Mouse (Mus musculus) midbrain, embryonic 12.5 days (tissue): Measurements from ENCODE around the gene Cmah. TPM values are rescaled to one million over a fixed set of nuclear protein-coding genes. Genes with fewer than 3 reads are reported as not detected.
A peak's percentile ranks its signal among the peaks of the same experiment; 100 is the strongest.

Experiments used
- ATAC-seq: fragments of 200-750 bp; cut with Nextera tagmentation; 2 replicates; pipeline ENCODE4 v1.8.0; 2017; ENCODE audit warnings: low read depth, moderate TSS enrichment, moderate library complexity; ENCODE audit not compliant: low FRiP score
- H3K27ac ChIP-seq: fragments of 300-500 bp; sonication (generic); replicated peaks from 2 replicates; pipeline ENCODE4 v1.5.1; 2016; ENCODE audit warnings: mild to moderate bottlenecking
- H3K27me3 ChIP-seq: fragments of 300-500 bp; sonication (generic); 2 replicates; pipeline ENCODE4 v1.6.1; 2016; ENCODE audit warnings: mild to moderate bottlenecking
- H3K36me3 ChIP-seq: fragments of 300-500 bp; sonication (generic); 2 replicates; pipeline ENCODE4 v1.6.1; 2016
- H3K4me1 ChIP-seq: fragments of 300-500 bp; sonication (generic); 2 replicates; pipeline ENCODE4 v1.6.1; 2016
- H3K4me2 ChIP-seq: fragments of 300-500 bp; sonication (generic); replicated peaks from 2 replicates; pipeline ENCODE4 v1.6.1; 2016; ENCODE audit warnings: mild to moderate bottlenecking, moderate library complexity
- H3K4me3 ChIP-seq: fragments of 300-500 bp; sonication (generic); 2 replicates; pipeline ENCODE4 v1.5.1; 2016; ENCODE audit warnings: mild to moderate bottlenecking
- H3K9ac ChIP-seq: fragments of 300-500 bp; sonication (generic); replicated peaks from 2 replicates; pipeline ENCODE4 v1.6.1; 2016; ENCODE audit warnings: mild to moderate bottlenecking, moderate library complexity
- H3K9me3 ChIP-seq: fragments of 300-500 bp; sonication (generic); 2 replicates; pipeline ENCODE4 v1.6.1; 2016; ENCODE audit warnings: mild to moderate bottlenecking
- WGBS: fragments of 180-500 bp; shearing (Covaris S2); methylation state at CpG from one replicate; pipeline ENCODE4 v1.1.7; 2016; 5-methylcytosine and 5-hydroxymethylcytosine counted together
- polyA plus RNA-seq: library from polyadenylated mRNA; unstranded; fragments of >200 nt; fragmentation: Nextera tagmentation; extraction: Ambion mirVana; gene quantifications from 2 replicates; pipeline ENCODE4 v1.2.1, GENCODE M21; 2016

Gene Cmah
- 0.36 and 0.42 TPM in 2 replicates for polyA plus RNA-seq

- ATAC-seq, result no peak
- 86% methylated on average over 5 of the region's 5 CpGs for WGBS
- H3K27me3 ChIP-seq, result no peaks in the 10 kb centered on the region
- H3K36me3 ChIP-seq, result no peaks in the 10 kb centered on the region
- H3K4me1 ChIP-seq, result no peaks in the 10 kb centered on the region
- no peaks in the 10 kb centered on the region for H3K9me3 ChIP-seq
- no peak within 1 kb of the TSS for H3K27ac ChIP-seq
- H3K9ac ChIP-seq, result no peak within 1 kb of the TSS
- H3K4me2 ChIP-seq, result no peak within 1 kb of the TSS
- no peak within 1 kb of the TSS for H3K4me3 ChIP-seq
Observed at GRCm38 (mm10) chr13:24327201-24327600, at the start of gene Cmah. Gene Cmah, plus strand, starts transcription at chr13:24327404.

GRCm38 (mm10) chr13:24279407-24279761, 47.8 kb upstream of the Cmah start:
- Histone ChIP-seq H3K27me3 (peaks cover 24% of the 10 kb centered on the region), H3K4me3 (peak overlapping the region; percentile 69), H3K9ac (no peak overlapping the region; the same call in 1 of the 2 replicates), H3K4me1 (peaks cover 15% of the 10 kb centered on the region), H3K27ac (no peak overlapping the region), H3K9me3 (no peaks in the 10 kb centered on the region), H3K4me2 (peak overlapping the region; percentile 96), H3K36me3 (no peaks in the 10 kb centered on the region)
- 52% methylated on average over 11 of the region's 11 CpGs for WGBS
- ATAC-seq, result no peak

- Histone ChIP-seq H3K36me3 (no peaks in the 10 kb centered on the region), H3K27me3 (peaks cover 24% of the 10 kb centered on the region), H3K4me3 (peak overlapping the region; percentile 69), H3K4me1 (peaks cover 15% of the 10 kb centered on the region), H3K4me2 (peak overlapping the region; percentile 96), H3K9me3 (no peaks in the 10 kb centered on the region), H3K27ac (no peak overlapping the region), H3K9ac (peak overlapping the region; percentile 83)
- no peak; the same call in 1 of the 2 replicates for ATAC-seq
- WGBS, result 1% methylated on average over 20 of the region's 21 CpGs
Observed at GRCm38 (mm10) chr13:24279762-24280438, 47.3 kb upstream of the Cmah start.

GRCm38 (mm10) chr13:24280439-24281431, 46.5 kb upstream of the Cmah start, which contains the start of gene Carmil1:
Gene Carmil1, minus strand, starts transcription at chr13:24280795.
- ATAC-seq, result peak; percentile 97
- Histone ChIP-seq H3K4me1 (peaks cover 15% of the 10 kb centered on the region), H3K27ac (peak within 1 kb of the TSS; percentile 91), H3K9ac (peak within 1 kb of the TSS; percentile 83), H3K27me3 (peaks cover 24% of the 10 kb centered on the region), H3K36me3 (no peaks in the 10 kb centered on the region), H3K4me2 (peak within 1 kb of the TSS; percentile 96), H3K4me3 (peak within 1 kb of the TSS; percentile 69), H3K9me3 (no peaks in the 10 kb centered on the region)
- WGBS, result under 1% methylated on average over 86 of the region's 96 CpGs

- H3K27me3 ChIP-seq, result no peaks in the 10 kb centered on the region
- H3K4me3 ChIP-seq, result no peak overlapping the region
- 97% methylated on average over 2 of the region's 2 CpGs for WGBS
- no peaks in the 10 kb centered on the region for H3K36me3 ChIP-seq
- H3K4me1 ChIP-seq, result no peaks in the 10 kb centered on the region
- H3K27ac ChIP-seq, result no peak overlapping the region
- H3K9me3 ChIP-seq, result no peaks in the 10 kb centered on the region
- no peak overlapping the region for H3K9ac ChIP-seq
- no peak overlapping the region for H3K4me2 ChIP-seq
- ATAC-seq, result no peak
Observed at GRCm38 (mm10) chr13:24287381-24287780, 39.8 kb upstream of the Cmah start.

- H3K27me3 ChIP-seq, result no peaks in the 10 kb centered on the region
- 19% methylated on average over 4 of the region's 4 CpGs for WGBS
Observed at GRCm38 (mm10) chr13:24297252-24297651, 30.0 kb upstream of the Cmah start.

GRCm38 (mm10) chr13:24305486-24305885, 21.7 kb upstream of the Cmah start:
- WGBS, result 76% methylated on average over 4 of the region's 4 CpGs
- Histone ChIP-seq H3K4me1 (no peaks in the 10 kb centered on the region), H3K27me3 (no peaks in the 10 kb centered on the region), H3K27ac (no peak overlapping the region), H3K9ac (no peak overlapping the region), H3K4me2 (no peak overlapping the region), H3K9me3 (no peaks in the 10 kb centered on the region), H3K4me3 (no peak overlapping the region), H3K36me3 (no peaks in the 10 kb centered on the region)
- no peak for ATAC-seq

More at GRCm38 (mm10) chr13:24297252-24297651, 30.0 kb upstream of the Cmah start:
- Histone ChIP-seq H3K4me1 (no peaks in the 10 kb centered on the region; the same call in 1 of the 2 replicates), H3K9me3 (no peaks in the 10 kb centered on the region), H3K4me3 (no peak overlapping the region), H3K9ac (no peak overlapping the region), H3K27ac (no peak overlapping the region), H3K4me2 (no peak overlapping the region), H3K36me3 (no peaks in the 10 kb centered on the region)
- ATAC-seq, result 0 out of 2 replicates have a peak, but pooled peaks have one; percentile 34

GRCm38 (mm10) chr13:24306248-24306647, 21.0 kb upstream of the Cmah start:
- Histone ChIP-seq H3K9me3 (no peaks in the 10 kb centered on the region), H3K36me3 (no peaks in the 10 kb centered on the region), H3K4me3 (no peak overlapping the region), H3K4me2 (no peak overlapping the region), H3K4me1 (no peaks in the 10 kb centered on the region), H3K9ac (no peak overlapping the region), H3K27me3 (no peaks in the 10 kb centered on the region), H3K27ac (no peak overlapping the region)
- ATAC-seq, result no peak
- 50% methylated on average over 4 of the region's 4 CpGs for WGBS

GRCm38 (mm10) chr13:24311011-24311940, 15.9 kb upstream of the Cmah start:
- Histone ChIP-seq H3K9ac (no peak overlapping the region), H3K36me3 (no peaks in the 10 kb centered on the region), H3K9me3 (no peaks in the 10 kb centered on the region), H3K4me1 (no peaks in the 10 kb centered on the region), H3K27ac (no peak overlapping the region), H3K4me2 (no peak overlapping the region), H3K27me3 (no peaks in the 10 kb centered on the region), H3K4me3 (no peak overlapping the region)
- WGBS, result 90% methylated on average over 8 of the region's 8 CpGs
- no peak for ATAC-seq

GRCm38 (mm10) chr13:24316563-24316962, 10.6 kb upstream of the Cmah start:
- no peaks in the 10 kb centered on the region for H3K36me3 ChIP-seq
- 0 out of 2 replicates have a peak, but pooled peaks cover 3% of the 10 kb centered on the region for H3K4me1 ChIP-seq
- 79% methylated on average over 3 of the region's 3 CpGs for WGBS
- ATAC-seq, result no peak
- no peak overlapping the region for H3K4me3 ChIP-seq
- no peak overlapping the region for H3K4me2 ChIP-seq
- no peak overlapping the region for H3K27ac ChIP-seq
- no peaks in the 10 kb centered on the region for H3K9me3 ChIP-seq
- no peaks in the 10 kb centered on the region for H3K27me3 ChIP-seq
- no peak overlapping the region for H3K9ac ChIP-seq

GRCm38 (mm10) chr13:24318618-24319017, 8.6 kb upstream of the Cmah start:
- H3K4me2 ChIP-seq, result no peak overlapping the region
- no peak overlapping the region for H3K9ac ChIP-seq
- H3K27me3 ChIP-seq, result no peaks in the 10 kb centered on the region
- H3K27ac ChIP-seq, result no peak overlapping the region
- no peak for ATAC-seq
- H3K4me3 ChIP-seq, result no peak overlapping the region
- no peaks in the 10 kb centered on the region for H3K9me3 ChIP-seq
- 0 out of 2 replicates have a peak, but pooled peaks cover 3% of the 10 kb centered on the region for H3K4me1 ChIP-seq
- no peaks in the 10 kb centered on the region for H3K36me3 ChIP-seq
- WGBS, result 30% methylated on average over 4 of the region's 4 CpGs
